Mouse (Mus musculus): Measurements from ENCODE around the gene Krt6b.

GRCm38 (mm10) chr15:101697326-101698188 lies 17.5 kb upstream of the Krt6b start:
- no peak for TF ChIP-seq CTCF (IDR thresholded peaks at IDR 0.05; ENCODE audit: borderline replicate concordance, insufficient read depth, low read length)
- TF ChIP-seq POLR2A (IDR thresholded peaks at IDR 0.05; ENCODE audit: low read depth, low read length): no peak

All from embryonic fibroblast, embryonic 13.5 days (primary cell).